Mouse (Mus musculus) midbrain, embryonic 14.5 days (tissue): ENCODE measurements around the gene Tmem11. TPM values are rescaled to one million over a fixed set of nuclear protein-coding genes. Genes with fewer than 3 reads are reported as not detected.
"Not testable (repeated sequence)": the region's sequence is repeated elsewhere in the genome, so short reads cannot be mapped to it uniquely, and the experiment has no call there.

Source experiments
- ATAC-seq: fragments of 200-750 bp; cut with Nextera tagmentation; 2 replicates; pipeline ENCODE4 v1.8.0; 2017; ENCODE audit warnings: moderate number of reproducible peaks, moderate library complexity; ENCODE audit not compliant: low FRiP score, low TSS enrichment
- DNase-seq: peaks from one replicate; pipeline ENCODE4 v3.0.0-alpha.2; 2015
- H3K27ac ChIP-seq: fragments of 300-500 bp; sonication (generic); replicated peaks from 2 replicates; pipeline ENCODE4 v1.5.1; 2014; ENCODE audit warnings: mild to moderate bottlenecking, low read depth, low read length, moderate library complexity
- H3K27me3 ChIP-seq: fragments of 300-500 bp; sonication (generic); 2 replicates; pipeline ENCODE4 v1.6.1; 2014; ENCODE audit warnings: low read length, control low read depth, mixed read lengths; ENCODE audit not compliant: control insufficient read depth, insufficient read depth
- H3K36me3 ChIP-seq: fragments of 300-500 bp; sonication (generic); 2 replicates; pipeline ENCODE4 v1.6.1; 2014; ENCODE audit warnings: low read length, control low read depth; ENCODE audit not compliant: control insufficient read depth, insufficient read depth
- H3K4me1 ChIP-seq: fragments of 300-500 bp; sonication (generic); 2 replicates; pipeline ENCODE4 v1.6.1; 2014; ENCODE audit warnings: mild to moderate bottlenecking, antibody characterized with exemption, low read length, control low read depth; ENCODE audit not compliant: control insufficient read depth, insufficient read depth
- H3K4me2 ChIP-seq: fragments of 300-500 bp; sonication (generic); 2 replicates; pipeline ENCODE4 v1.6.1; 2014; ENCODE audit warnings: mild to moderate bottlenecking, low read length, moderate library complexity
- H3K4me3 ChIP-seq: fragments of 300-500 bp; sonication (generic); replicated peaks from 2 replicates; pipeline ENCODE4 v1.5.1; 2014; ENCODE audit warnings: low read depth, low read length
- H3K9ac ChIP-seq: fragments of 300-500 bp; sonication (generic); replicated peaks from 2 replicates; pipeline ENCODE4 v1.6.1; 2014; ENCODE audit warnings: mild to moderate bottlenecking, low read length, moderate library complexity
- H3K9me3 ChIP-seq: fragments of 300-500 bp; sonication (generic); 2 replicates; pipeline ENCODE4 v1.6.1; 2016; ENCODE audit warnings: low read length, control low read depth, mixed read lengths; ENCODE audit not compliant: control insufficient read depth
- WGBS: fragments of 180-500 bp; shearing (Covaris S2); extraction: QIAGEN DNeasy Blood & Tissue Kit; methylation state at CpG from one replicate; pipeline ENCODE4 v1.1.7; 2014; 5-methylcytosine and 5-hydroxymethylcytosine counted together
- polyA plus RNA-seq: library from polyadenylated mRNA; unstranded; fragments of >200 nt; fragmentation: Nextera tagmentation; extraction: Ambion mirVana; gene quantifications from 2 replicates; pipeline ENCODE4 v1.2.1, GENCODE M21; 2014

Tmem11 gene
- polyA plus RNA-seq, 1 experiment from 2014 or later: 53.7 TPM

DNA sequence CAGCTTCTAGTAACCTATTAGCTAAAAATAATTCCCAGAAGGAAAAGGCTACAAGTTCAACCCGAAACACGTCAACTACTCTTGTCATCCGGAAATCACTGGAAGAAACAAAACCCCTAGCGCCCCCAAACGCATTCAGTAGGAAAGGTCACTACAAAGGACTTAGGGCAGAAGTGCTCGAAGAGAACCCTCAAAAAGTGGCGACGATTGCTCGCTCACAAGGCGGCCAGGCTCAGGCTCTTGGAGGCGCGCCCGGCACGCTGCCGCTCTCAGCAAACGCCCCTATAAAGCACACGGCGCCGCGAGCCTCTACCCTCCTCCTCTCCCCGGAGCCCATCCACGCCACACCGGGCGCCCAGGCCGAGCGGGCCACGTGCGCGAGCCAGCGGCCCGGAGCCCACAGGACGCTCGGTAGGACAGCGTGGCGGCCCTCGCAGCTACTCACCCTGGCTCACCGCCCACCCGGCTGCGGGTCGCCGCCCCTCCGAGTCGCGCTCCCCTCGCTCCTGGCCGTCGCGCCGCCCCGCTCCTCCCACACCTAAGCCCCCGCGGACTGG lies 938 bp downstream of the Tmem11 start:
- Histone ChIP-seq H3K9ac (peak overlapping the region; percentile 88), H3K27ac (peak overlapping the region; percentile 87), H3K4me1 (peaks cover 17% of the 10 kb centered on the region), H3K27me3 (no peaks in the 10 kb centered on the region), H3K9me3 (no peaks in the 10 kb centered on the region), H3K4me2 (peak overlapping the region; percentile 62), H3K4me3 (peak overlapping the region; percentile 92), H3K36me3 (no peaks in the 10 kb centered on the region)
- DNase-seq (peak; percentile 65), ATAC-seq (peak; percentile 72)
- under 1% methylated on average over 46 of the region's 52 CpGs for WGBS

GRCm38 (mm10) chr11:60873101-60873500 lies 6.0 kb downstream of the Tmem11 start:
- Histone ChIP-seq H3K4me1 (peaks cover 17% of the 10 kb centered on the region), H3K4me3 (no peak overlapping the region), H3K9me3 (no peaks in the 10 kb centered on the region), H3K27ac (no peak overlapping the region), H3K27me3 (no peaks in the 10 kb centered on the region), H3K36me3 (no peaks in the 10 kb centered on the region), H3K9ac (no peak overlapping the region), H3K4me2 (no peak overlapping the region)
- ATAC-seq (no peak), DNase-seq (no peak)
- 90% methylated on average over 6 of the region's 6 CpGs for WGBS

GRCm38 (mm10) chr11:60871409-60871808 lies 7.7 kb downstream of the Tmem11 start:
- Histone ChIP-seq H3K9ac (no peak overlapping the region), H3K4me3 (no peak overlapping the region), H3K4me1 (peaks cover 3% of the 10 kb centered on the region; the same call in 1 of the 2 replicates), H3K9me3 (no peaks in the 10 kb centered on the region), H3K27ac (no peak overlapping the region), H3K36me3 (peaks cover 4% of the 10 kb centered on the region; the same call in 1 of the 2 replicates), H3K27me3 (no peaks in the 10 kb centered on the region), H3K4me2 (no peak overlapping the region)
- DNase-seq (no peak), ATAC-seq (no peak)
- WGBS: 93% methylated on average over 4 of the region's 4 CpGs

- 97% methylated on average over 6 of the region's 6 CpGs for WGBS
These were observed 9.6 kb downstream of the Tmem11 start for GRCm38 (mm10) chr11:60869471-60869870.

DNA sequence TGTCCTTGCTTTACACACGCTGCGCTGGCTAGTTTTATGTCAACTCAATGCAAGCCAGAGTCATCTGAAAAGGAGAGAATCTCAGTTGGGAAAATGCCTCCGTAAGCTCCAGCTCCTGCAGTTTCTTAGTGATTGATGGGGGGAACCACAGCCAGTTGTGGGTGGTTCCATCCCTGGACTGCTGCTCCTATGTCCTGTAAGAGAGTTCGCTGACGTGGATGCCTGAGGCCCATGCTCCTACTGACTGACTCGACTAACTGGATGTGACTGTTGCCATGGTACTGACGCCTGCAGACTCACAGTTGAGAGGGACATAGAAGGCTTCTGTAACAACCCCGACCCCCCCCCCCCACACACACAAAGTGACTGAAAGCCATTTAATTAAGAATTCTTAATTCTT lies 11.2 kb downstream of the Tmem11 start:
- no peak overlapping the region for H3K4me3 ChIP-seq
- DNase-seq (no peak), ATAC-seq (no peak)
- no peaks in the 10 kb centered on the region for H3K9me3 ChIP-seq
- no peak overlapping the region for H3K4me2 ChIP-seq
- no peaks in the 10 kb centered on the region for H3K27me3 ChIP-seq
- H3K27ac ChIP-seq: no peak overlapping the region
- 60% methylated on average over 8 of the region's 8 CpGs for WGBS
- peaks cover 29% of the 10 kb centered on the region for H3K36me3 ChIP-seq
- no peaks in the 10 kb centered on the region for H3K4me1 ChIP-seq
- no peak overlapping the region for H3K9ac ChIP-seq

More at GRCm38 (mm10) chr11:60869471-60869870, 9.6 kb downstream of the Tmem11 start:
- not testable (repeated sequence) for DNase-seq, H3K4me3 ChIP-seq, ATAC-seq, H3K9me3 ChIP-seq, H3K27me3 ChIP-seq, H3K9ac ChIP-seq, H3K27ac ChIP-seq, H3K4me1 ChIP-seq, H3K4me2 ChIP-seq
- H3K36me3 ChIP-seq: peaks cover 14% of the 10 kb centered on the region

DNA sequence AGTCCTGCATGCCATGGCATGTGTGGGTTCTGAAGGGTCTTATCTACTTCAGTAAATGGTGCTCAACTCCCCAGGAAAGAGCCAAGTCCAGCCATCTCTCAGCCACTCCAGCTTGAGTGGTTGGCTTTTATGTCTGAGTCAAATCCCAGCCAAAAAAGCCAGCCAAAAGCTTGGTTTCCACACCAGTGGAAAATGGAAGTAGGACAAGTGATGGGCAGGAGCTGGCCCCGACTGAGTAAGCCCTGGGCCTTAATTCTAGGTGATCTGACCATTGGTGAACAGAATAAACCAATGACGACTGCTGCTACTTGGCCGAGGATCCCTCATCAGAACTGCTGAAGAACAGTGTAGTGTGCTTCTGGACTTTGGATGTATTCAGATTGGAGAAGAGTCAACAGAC lies 11.6 kb downstream of the Tmem11 start:
- DNase-seq (no peak), ATAC-seq (no peak)
- Histone ChIP-seq H3K27me3 (no peaks in the 10 kb centered on the region), H3K9ac (no peak overlapping the region), H3K4me1 (no peaks in the 10 kb centered on the region), H3K27ac (no peak overlapping the region), H3K4me3 (no peak overlapping the region), H3K4me2 (no peak overlapping the region), H3K9me3 (no peaks in the 10 kb centered on the region), H3K36me3 (peaks cover 32% of the 10 kb centered on the region)
- 87% methylated on average over 3 of the region's 3 CpGs for WGBS

GRCm38 (mm10) chr11:60866021-60866420 lies 13.1 kb downstream of the Tmem11 start:
- Histone ChIP-seq H3K36me3 (peaks cover 45% of the 10 kb centered on the region), H3K27ac (no peak overlapping the region), H3K27me3 (no peaks in the 10 kb centered on the region), H3K4me1 (no peaks in the 10 kb centered on the region), H3K4me2 (no peak overlapping the region), H3K4me3 (no peak overlapping the region), H3K9ac (no peak overlapping the region), H3K9me3 (no peaks in the 10 kb centered on the region)
- DNase-seq (no peak), ATAC-seq (no peak)
- WGBS: 85% methylated on average over 2 of the region's 2 CpGs

GRCm38 (mm10) chr11:60864916-60865315 lies 14.2 kb downstream of the Tmem11 start:
- no peak overlapping the region for H3K4me3 ChIP-seq
- 90% methylated on average over 14 of the region's 14 CpGs for WGBS
- H3K9ac ChIP-seq: no peak overlapping the region
- H3K4me2 ChIP-seq: no peak overlapping the region
- H3K27me3 ChIP-seq: no peaks in the 10 kb centered on the region
- no peak for ATAC-seq
- H3K36me3 ChIP-seq: peaks cover 45% of the 10 kb centered on the region
- H3K4me1 ChIP-seq: no peaks in the 10 kb centered on the region
- no peak overlapping the region for H3K27ac ChIP-seq
- DNase-seq: no peak
- H3K9me3 ChIP-seq: no peaks in the 10 kb centered on the region

- ATAC-seq (no peak), DNase-seq (no peak)
- 90% methylated on average over 2 of the region's 2 CpGs for WGBS
- Histone ChIP-seq H3K9me3 (no peaks in the 10 kb centered on the region), H3K27ac (no peak overlapping the region), H3K9ac (no peak overlapping the region), H3K4me1 (no peaks in the 10 kb centered on the region), H3K36me3 (peaks cover 45% of the 10 kb centered on the region), H3K4me2 (no peak overlapping the region), H3K4me3 (no peak overlapping the region), H3K27me3 (no peaks in the 10 kb centered on the region)
These were observed 14.9 kb downstream of the Tmem11 start for GRCm38 (mm10) chr11:60864166-60864565.
